8 mouse cellular contexts compared by ENCODE assay signal in genomic region chr7:111082822-111083732, GRCm38 (mm10). TPM values are rescaled to one million over a fixed set of nuclear protein-coding genes. Genes with fewer than 3 reads are reported as not detected.
A peak's percentile ranks its signal among the peaks of the same experiment; 100 is the strongest.
DNase-seq lines count a peak whose midpoint lies in the region; ATAC-seq lines count a peak whose summit lies in the region.

Gene Eif4g2 (minus strand): TSS chr7:111083030.

- ATAC-seq in megakaryocyte progenitor cell, adult 5-6 weeks (replicated peaks; ENCODE audit: poor library complexity) = peak; percentile 86

- peak; percentile 94 for DNase-seq in adipocyte (ENCODE audit: low spot score)
- peak; percentile 98 for DNase-seq in embryo, embryonic 10 days (ENCODE audit: low spot score)
- DNase-seq in gastrocnemius, postnatal 10 days = peak; percentile 97
- peak; percentile 98 for DNase-seq in induced T-regulatory cell, adult 2 months (ENCODE audit: low read depth)
- DNase-seq in left cerebral cortex, adult 9 months (ENCODE audit: low spot score in 2 of 2) = peak; percentile 98 to 99
- peak; percentile 98 for DNase-seq in right cerebral cortex, postnatal 14 days
- DNase-seq in urinary bladder, postnatal 36 days (ENCODE audit: low spot score in 2 of 2) = peak; percentile 97 to 99

RNA-seq across cellular contexts. Expression of gene Eif4g2, which starts in this region (rescaled TPM):
- total RNA-seq in gastrocnemius, postnatal 10 days (2021) = 100 to 1,000 TPM; 723 to 740 TPM
- 1,230 and 1,245 TPM in 2 replicates for total RNA-seq in megakaryocyte progenitor cell, adult 5-6 weeks (2015)
- 669 and 710 TPM in 2 replicates for total RNA-seq in megakaryocyte progenitor cell, adult 5-6 weeks (2017)

Comparison
In these comparisons a context has a peak if more than half of its experiments do, and no peak if none do; other contexts are left out.
1. Peak in every context shown above with its lines: DNase-seq and ATAC-seq.